Mouse (Mus musculus) cerebellum, postnatal 25 days (tissue): Measurements from ENCODE around the gene Mzt1.

Experiments used
- DNase-seq, 2 experiments: peaks; one replicate each; pipeline ENCODE4 v3.0.0; 2021; ENCODE audit warnings: mixed read lengths in 2 of 2

The Mzt1 gene

GRCm38 (mm10) chr14:99010920-99011313 is 35.0 kb downstream of the Mzt1 start:
- no peak for DNase-seq

GRCm38 (mm10) chr14:99010224-99010919 is 35.6 kb downstream of the Mzt1 start:
- DNase-seq: peak; percentile 12 to 35

GRCm38 (mm10) chr14:98994218-98994617 is 51.7 kb downstream of the Mzt1 start, which contains the start of gene Rpl36a-ps1:
TSS of gene Rpl36a-ps1 (minus strand) at chr14:98994318.
- no peak for DNase-seq

GRCm38 (mm10) chr14:98992482-98992881 is 53.5 kb downstream of the Mzt1 start:
- DNase-seq: no peak

GRCm38 (mm10) chr14:98990636-98991035 is 55.3 kb downstream of the Mzt1 start:
- no peak for DNase-seq

GRCm38 (mm10) chr14:98989818-98990217 is 56.1 kb downstream of the Mzt1 start:
- no peak for DNase-seq
